Mouse (Mus musculus): ENCODE data around the gene Aatk. TPM values are rescaled to one million over a fixed set of nuclear protein-coding genes. Genes with fewer than 3 reads are reported as not detected.

Aatk gene
- total RNA-seq (2021) = 100 to 1,000 TPM; 205 to 215 TPM
- long read RNA-seq, full-length matches to known transcripts = 111 of 276 reads
- long read RNA-seq, partial matches to known transcripts = 137 of 276 reads
- long read RNA-seq, other reads (novel, unspliced or antisense) = 28 of 276 reads

GRCm38 (mm10) chr11:120046553-120047191, at the start of gene Aatk:
Gene Aatk (minus strand): TSS chr11:120047167.
- no peak for DNase-seq (ENCODE audit: low spot score in 2 of 2)

- no peak for DNase-seq (ENCODE audit: low spot score in 2 of 2)
Measured at GRCm38 (mm10) chr11:120092817-120093591, 46.0 kb upstream of the Aatk start.

- DNase-seq (ENCODE audit: low spot score in 2 of 2) = no peak
Measured at GRCm38 (mm10) chr11:120090661-120091060, 43.7 kb upstream of the Aatk start.

- DNase-seq (ENCODE audit: low spot score in 2 of 2) = peak; percentile 96 to 98
Measured at GRCm38 (mm10) chr11:120086702-120087152, 39.8 kb upstream of the Aatk start, which contains the start of gene Cep131. Gene Cep131 (minus strand): TSS chr11:120086827.

GRCm38 (mm10) chr11:120085891-120086627, 39.1 kb upstream of the Aatk start:
- DNase-seq (ENCODE audit: low spot score in 2 of 2) = no peak

- no peak for DNase-seq (ENCODE audit: low spot score in 2 of 2)
Measured at GRCm38 (mm10) chr11:120080282-120080681, 33.3 kb upstream of the Aatk start.

- no peak for DNase-seq (ENCODE audit: low spot score in 2 of 2)
Measured at GRCm38 (mm10) chr11:120076191-120076590, 29.2 kb upstream of the Aatk start.

- DNase-seq (ENCODE audit: low spot score in 2 of 2) = no peak
Measured at GRCm38 (mm10) chr11:120072986-120073647, 26.1 kb upstream of the Aatk start.

GRCm38 (mm10) chr11:120071731-120072320, 24.9 kb upstream of the Aatk start:
- no peak for DNase-seq (ENCODE audit: low spot score in 2 of 2)

GRCm38 (mm10) chr11:120071065-120071464, 24.1 kb upstream of the Aatk start:
- no peak for DNase-seq (ENCODE audit: low spot score in 2 of 2)

- DNase-seq (ENCODE audit: low spot score in 2 of 2) = no peak
Measured at GRCm38 (mm10) chr11:120070286-120070930, 23.4 kb upstream of the Aatk start.

GRCm38 (mm10) chr11:120069261-120069660, 22.3 kb upstream of the Aatk start:
- no peak for DNase-seq (ENCODE audit: low spot score in 2 of 2)

- no peak for DNase-seq (ENCODE audit: low spot score in 2 of 2)
Measured at GRCm38 (mm10) chr11:120067834-120068233, 20.9 kb upstream of the Aatk start.

GRCm38 (mm10) chr11:120065291-120065690, 18.3 kb upstream of the Aatk start:
- peak; percentile 30 to 53 for DNase-seq (ENCODE audit: low spot score in 2 of 2)

GRCm38 (mm10) chr11:120064668-120065040, 17.7 kb upstream of the Aatk start:
- no peak for DNase-seq (ENCODE audit: low spot score in 2 of 2)

- DNase-seq (ENCODE audit: low spot score in 2 of 2) = no peak
Measured at GRCm38 (mm10) chr11:120064006-120064667, 17.2 kb upstream of the Aatk start.

- DNase-seq (ENCODE audit: low spot score in 2 of 2) = no peak
Measured at GRCm38 (mm10) chr11:120063326-120063725, 16.4 kb upstream of the Aatk start.

GRCm38 (mm10) chr11:120060634-120061033, 13.7 kb upstream of the Aatk start:
- no peak for DNase-seq (ENCODE audit: low spot score in 2 of 2)

- no peak for DNase-seq (ENCODE audit: low spot score in 2 of 2)
Measured at GRCm38 (mm10) chr11:120055953-120056732, 9.2 kb upstream of the Aatk start.

Data from layer of hippocampus, adult 18-20 months (tissue).